Mouse (Mus musculus): ENCODE measurements at regions not wholly inside any gene's neighbourhood (a gene's known extent, or its start where the extent isn't known, plus 50 kb on each side); places are given as distances from the start of the nearest gene placed in this dataset.
"Not testable (repeated sequence)": the region's sequence is repeated elsewhere in the genome, so short reads cannot be mapped to it uniquely, and the experiment has no call there.

GRCm38 (mm10) chr15:19980625-19981024, 468.4 kb upstream of the Cdh12 start:
- H3K36me3 ChIP-seq (ENCODE audit: insufficient read depth, low read length); H3K27ac ChIP-seq; H3K4me1 ChIP-seq (replicated peaks; ENCODE audit: insufficient read depth, low read length); H3K9me3 ChIP-seq (replicated peaks; ENCODE audit: low read length); H3K4me3 ChIP-seq (replicated peaks; ENCODE audit: low read depth, low read length); DNase-seq (ENCODE audit: low spot score); H3K4me2 ChIP-seq (ENCODE audit: low read length); ATAC-seq (replicated peaks; ENCODE audit: low FRiP score, low read depth); H3K27me3 ChIP-seq (ENCODE audit: insufficient read depth, low read length); H3K9ac ChIP-seq (ENCODE audit: low read depth, low read length): not testable (repeated sequence)

- H3K36me3 ChIP-seq (ENCODE audit: insufficient read depth, low read length); DNase-seq (ENCODE audit: low spot score); H3K9me3 ChIP-seq (replicated peaks; ENCODE audit: low read length); H3K4me1 ChIP-seq (replicated peaks; ENCODE audit: insufficient read depth, low read length); H3K27ac ChIP-seq; H3K4me3 ChIP-seq (replicated peaks; ENCODE audit: low read depth, low read length); H3K9ac ChIP-seq (ENCODE audit: low read depth, low read length); H3K27me3 ChIP-seq (ENCODE audit: insufficient read depth, low read length); H3K4me2 ChIP-seq (ENCODE audit: low read length); ATAC-seq (replicated peaks; ENCODE audit: low FRiP score, low read depth): not testable (repeated sequence)
- 91% methylated on average over 2 of the region's 2 CpGs for WGBS
These were observed 464.1 kb upstream of the Cdh12 start for GRCm38 (mm10) chr15:19985001-19985400.

GRCm38 (mm10) chr15:20031772-20032171, 417.3 kb upstream of the Cdh12 start:
- DNase-seq (ENCODE audit: low spot score) (no peak), ATAC-seq (replicated peaks; ENCODE audit: low FRiP score, low read depth) (no peak)
- H3K4me1 ChIP-seq (replicated peaks; ENCODE audit: insufficient read depth, low read length), result no peaks in the 10 kb centered on the region
- H3K36me3 ChIP-seq (ENCODE audit: insufficient read depth, low read length), result no peaks in the 10 kb centered on the region
- no peak overlapping the region for H3K9ac ChIP-seq (ENCODE audit: low read depth, low read length)
- H3K27me3 ChIP-seq (ENCODE audit: insufficient read depth, low read length), result no peaks in the 10 kb centered on the region
- 72% methylated on average over 1 of the region's 1 CpGs for WGBS
- H3K4me3 ChIP-seq (replicated peaks; ENCODE audit: low read depth, low read length), result no peak overlapping the region
- H3K4me2 ChIP-seq (ENCODE audit: low read length), result no peak overlapping the region
- TF ChIP-seq CTCF (IDR thresholded peaks at IDR 0.05; ENCODE audit: low read depth), result no peak
- H3K9me3 ChIP-seq (replicated peaks; ENCODE audit: low read length), result no peaks in the 10 kb centered on the region
- no peak overlapping the region for H3K27ac ChIP-seq

GRCm38 (mm10) chr15:20034382-20034781, 414.7 kb upstream of the Cdh12 start:
- Histone ChIP-seq H3K4me2 (ENCODE audit: low read length) (no peak overlapping the region), H3K9me3 (replicated peaks; ENCODE audit: low read length) (no peaks in the 10 kb centered on the region), H3K4me3 (replicated peaks; ENCODE audit: low read depth, low read length) (no peak overlapping the region), H3K36me3 (ENCODE audit: insufficient read depth, low read length) (no peaks in the 10 kb centered on the region), H3K9ac (ENCODE audit: low read depth, low read length) (no peak overlapping the region), H3K27me3 (ENCODE audit: insufficient read depth, low read length) (no peaks in the 10 kb centered on the region), H3K4me1 (replicated peaks; ENCODE audit: insufficient read depth, low read length) (no peaks in the 10 kb centered on the region), H3K27ac (no peak overlapping the region)
- ATAC-seq (replicated peaks; ENCODE audit: low FRiP score, low read depth) (no peak), DNase-seq (ENCODE audit: low spot score) (no peak)
- 93% methylated on average over 2 of the region's 2 CpGs for WGBS
- no peak for TF ChIP-seq CTCF (IDR thresholded peaks at IDR 0.05; ENCODE audit: low read depth)

- TF ChIP-seq CTCF (IDR thresholded peaks at IDR 0.05; ENCODE audit: low read depth), result no peak
- ATAC-seq (replicated peaks; ENCODE audit: low FRiP score, low read depth), result no peak
- no peaks in the 10 kb centered on the region for H3K27me3 ChIP-seq (ENCODE audit: insufficient read depth, low read length)
- no peak overlapping the region for H3K9ac ChIP-seq (ENCODE audit: low read depth, low read length)
- no peaks in the 10 kb centered on the region for H3K4me1 ChIP-seq (replicated peaks; ENCODE audit: insufficient read depth, low read length)
- no peaks in the 10 kb centered on the region for H3K36me3 ChIP-seq (ENCODE audit: insufficient read depth, low read length)
- DNase-seq (ENCODE audit: low spot score), result no peak
- H3K27ac ChIP-seq, result no peak overlapping the region
- 85% methylated on average over 2 of the region's 2 CpGs for WGBS
- H3K4me2 ChIP-seq (ENCODE audit: low read length), result no peak overlapping the region
- no peaks in the 10 kb centered on the region for H3K9me3 ChIP-seq (replicated peaks; ENCODE audit: low read length)
- H3K4me3 ChIP-seq (replicated peaks; ENCODE audit: low read depth, low read length), result no peak overlapping the region
These were observed 410.3 kb upstream of the Cdh12 start for GRCm38 (mm10) chr15:20038550-20039435.

- no peak for ATAC-seq (replicated peaks; ENCODE audit: low FRiP score, low read depth)
- Histone ChIP-seq H3K4me2 (ENCODE audit: low read length) (no peak overlapping the region), H3K36me3 (ENCODE audit: insufficient read depth, low read length) (no peaks in the 10 kb centered on the region), H3K9ac (ENCODE audit: low read depth, low read length) (no peak overlapping the region), H3K27ac (no peak overlapping the region), H3K4me1 (replicated peaks; ENCODE audit: insufficient read depth, low read length) (no peaks in the 10 kb centered on the region), H3K27me3 (ENCODE audit: insufficient read depth, low read length) (no peaks in the 10 kb centered on the region), H3K9me3 (replicated peaks; ENCODE audit: low read length) (no peaks in the 10 kb centered on the region), H3K4me3 (replicated peaks; ENCODE audit: low read depth, low read length) (no peak overlapping the region)
- no peak for DNase-seq (ENCODE audit: low spot score)
- 80% methylated on average over 2 of the region's 2 CpGs for WGBS
- no peak for TF ChIP-seq CTCF (IDR thresholded peaks at IDR 0.05; ENCODE audit: low read depth)
These were observed 409.0 kb upstream of the Cdh12 start for GRCm38 (mm10) chr15:20040041-20040440.

GRCm38 (mm10) chr15:20084958-20085357, 364.1 kb upstream of the Cdh12 start:
- TF ChIP-seq CTCF (IDR thresholded peaks at IDR 0.05; ENCODE audit: low read depth), result no peak
- H3K4me1 ChIP-seq (replicated peaks; ENCODE audit: insufficient read depth, low read length), result no peaks in the 10 kb centered on the region
- WGBS, result 80% methylated on average over 2 of the region's 2 CpGs
- no peak overlapping the region for H3K4me2 ChIP-seq (ENCODE audit: low read length)
- ATAC-seq (replicated peaks; ENCODE audit: low FRiP score, low read depth), result no peak
- no peak overlapping the region for H3K4me3 ChIP-seq (replicated peaks; ENCODE audit: low read depth, low read length)
- H3K9ac ChIP-seq (ENCODE audit: low read depth, low read length), result no peak overlapping the region
- H3K27ac ChIP-seq, result no peak overlapping the region
- H3K27me3 ChIP-seq (ENCODE audit: insufficient read depth, low read length), result no peaks in the 10 kb centered on the region
- no peaks in the 10 kb centered on the region for H3K36me3 ChIP-seq (ENCODE audit: insufficient read depth, low read length)
- DNase-seq (ENCODE audit: low spot score), result no peak
- H3K9me3 ChIP-seq (replicated peaks; ENCODE audit: low read length), result no peaks in the 10 kb centered on the region

Data from kidney, postnatal 0 days (tissue).